Mouse (Mus musculus): ENCODE results near the gene Rgma.

Gene Rgma

DNA sequence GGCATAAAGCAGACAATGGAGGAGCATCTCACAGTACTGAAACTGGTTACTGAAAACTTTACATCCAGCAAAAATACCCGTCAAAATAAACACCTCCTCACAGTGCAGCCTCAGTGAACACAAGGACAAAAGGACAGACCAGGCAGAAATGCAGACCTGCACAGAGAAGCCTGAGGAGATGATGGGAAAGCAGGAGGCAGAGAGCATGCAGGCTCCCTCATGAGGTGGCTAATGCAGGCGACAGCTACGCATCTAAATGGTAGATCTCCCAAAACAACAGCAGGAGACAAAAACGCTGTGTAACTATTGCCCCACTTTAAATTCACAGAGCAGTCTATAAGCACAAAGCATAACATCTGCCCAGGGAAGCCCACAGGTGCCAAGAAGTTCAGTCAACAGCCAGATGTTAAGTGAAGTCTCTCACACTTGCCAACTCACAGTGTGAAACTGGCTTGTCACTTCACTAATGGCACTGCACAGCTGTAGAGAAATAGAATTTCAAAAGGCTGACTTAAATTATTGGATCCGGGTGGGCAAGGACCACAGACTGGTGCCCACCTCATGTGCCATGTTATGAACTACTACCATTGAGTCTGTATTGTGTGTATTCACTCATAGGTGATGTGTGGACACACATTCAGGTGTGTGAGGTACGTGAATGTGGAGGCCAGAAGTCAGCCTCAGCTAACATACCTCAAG is 58.5 kb downstream of the Rgma start:
- no peak for DNase-seq (ENCODE audit: low spot score in 2 of 2)

DNA sequence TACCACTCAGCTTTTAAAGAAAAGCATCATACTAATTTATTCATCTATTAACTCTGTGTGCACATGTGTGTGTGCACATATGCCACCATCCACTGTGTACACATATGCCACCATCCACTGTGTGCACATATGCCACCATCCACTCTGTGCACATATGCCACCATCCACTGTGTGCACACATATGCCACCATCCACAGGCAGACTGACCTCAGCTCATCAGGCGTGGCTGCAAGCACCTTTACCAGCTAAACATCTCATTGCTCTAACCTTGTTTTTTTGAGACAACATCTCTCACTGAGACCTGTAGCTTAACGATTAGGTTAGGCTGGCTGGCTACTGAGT is 59.0 kb downstream of the Rgma start:
- no peak for DNase-seq (ENCODE audit: low spot score in 2 of 2)

GRCm38 (mm10) chr7:73435685-73436084 is 60.4 kb downstream of the Rgma start:
- peak in 1 of 2 experiments; percentile 48 for DNase-seq (ENCODE audit: low spot score in 2 of 2)

- DNase-seq (ENCODE audit: low spot score in 2 of 2) = no peak
Measured at GRCm38 (mm10) chr7:73441802-73442201, 66.5 kb downstream of the Rgma start.

GRCm38 (mm10) chr7:73442246-73442645 is 66.9 kb downstream of the Rgma start:
- no peak for DNase-seq (ENCODE audit: low spot score in 2 of 2)

DNA sequence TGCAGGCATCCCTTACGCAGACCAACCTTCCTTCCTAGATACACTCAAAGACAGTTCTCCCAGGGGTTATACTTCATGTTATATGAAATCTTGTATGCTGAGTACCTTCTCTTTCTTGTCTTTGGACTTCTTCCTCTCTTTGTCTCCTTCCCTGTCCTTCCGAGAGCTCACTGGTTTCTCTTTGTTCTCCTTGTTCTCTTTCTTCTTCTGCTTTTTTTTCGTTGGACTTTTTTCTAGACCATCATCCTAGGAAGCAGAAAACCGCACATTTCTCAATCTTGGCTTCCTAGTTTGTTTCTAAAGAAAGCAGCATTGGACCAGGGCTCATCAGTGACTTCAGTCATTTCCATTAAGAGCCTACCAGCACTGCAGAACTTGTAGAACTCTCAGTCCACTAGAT is 76.3 kb downstream of the Rgma start:
- DNase-seq (ENCODE audit: low spot score in 2 of 2) = no peak

- no peak for DNase-seq (ENCODE audit: low spot score in 2 of 2)
Measured at GRCm38 (mm10) chr7:73452187-73452808, 77.0 kb downstream of the Rgma start.

DNA sequence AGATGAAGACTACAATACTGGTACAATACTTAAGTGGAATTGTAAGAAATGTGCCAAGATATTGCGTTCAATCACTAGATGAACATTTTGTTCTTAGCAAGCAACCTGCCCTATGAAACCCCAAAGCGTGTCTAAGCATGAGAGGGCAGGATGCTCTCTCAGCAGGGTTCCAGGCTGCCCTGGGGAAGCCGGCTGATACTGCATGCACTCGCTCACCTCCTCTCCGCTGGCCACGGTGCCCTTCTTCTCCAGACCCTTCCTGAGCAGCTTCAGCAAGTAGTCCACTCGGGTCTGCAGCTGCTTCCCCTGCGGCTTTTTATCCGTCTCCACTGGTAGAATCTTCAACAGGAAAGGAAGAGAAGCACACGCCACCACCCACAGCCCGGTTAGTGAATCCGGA is 78.8 kb downstream of the Rgma start:
- no peak for DNase-seq (ENCODE audit: low spot score in 2 of 2)

DNA sequence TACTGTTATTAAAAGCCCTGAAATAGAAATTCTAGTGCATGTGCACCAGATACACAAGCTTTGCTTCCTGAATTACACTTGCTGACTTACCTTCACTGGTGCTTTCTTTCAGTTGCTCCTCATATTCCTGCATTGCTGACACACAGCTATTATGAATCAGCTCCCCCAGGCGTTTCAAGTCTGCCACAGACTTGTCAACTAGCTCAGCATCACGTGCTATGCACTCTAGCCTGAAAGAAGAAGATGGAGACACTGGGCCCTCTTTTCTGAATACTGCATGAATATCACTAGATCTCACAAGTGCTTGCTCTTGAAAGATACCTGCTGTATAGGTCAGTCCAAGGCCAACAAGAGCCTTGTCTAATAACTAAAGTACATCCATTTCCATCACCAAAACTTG is 88.2 kb downstream of the Rgma start:
- no peak for DNase-seq (ENCODE audit: low spot score in 2 of 2)

GRCm38 (mm10) chr7:73467741-73468140 is 92.4 kb downstream of the Rgma start:
- no peak for DNase-seq (ENCODE audit: low spot score in 2 of 2)
